Mouse (Mus musculus) urinary bladder, postnatal 4 days (tissue): ENCODE data around the gene Fndc7.
"Not testable (repeated sequence)": the region's sequence is repeated elsewhere in the genome, so short reads cannot be mapped to it uniquely, and the experiment has no call there.

Experiments
- DNase-seq, 2 experiments: peaks; one replicate each; pipeline ENCODE4 v3.0.0; 2021 to 2022; ENCODE audit warnings: low spot score in 2 of 2

Gene Fndc7

DNA sequence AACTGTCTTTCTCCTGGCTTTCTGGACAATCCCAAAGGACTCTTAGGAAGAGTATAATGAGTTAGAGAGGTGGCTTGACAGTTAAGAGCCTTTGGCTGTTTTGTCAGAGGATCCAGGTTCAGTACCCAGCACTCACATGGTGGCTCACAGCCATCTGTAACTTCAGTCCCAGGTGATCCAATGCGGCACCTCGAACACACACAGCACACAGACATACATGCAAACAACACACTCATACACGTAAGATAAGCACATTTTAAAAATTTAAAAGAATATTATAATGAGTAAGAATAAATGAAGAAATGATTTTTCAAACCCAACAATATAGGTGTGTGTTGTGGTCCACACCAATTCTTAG lies 2.2 kb downstream of the Fndc7 start:
- DNase-seq = no peak

DNA sequence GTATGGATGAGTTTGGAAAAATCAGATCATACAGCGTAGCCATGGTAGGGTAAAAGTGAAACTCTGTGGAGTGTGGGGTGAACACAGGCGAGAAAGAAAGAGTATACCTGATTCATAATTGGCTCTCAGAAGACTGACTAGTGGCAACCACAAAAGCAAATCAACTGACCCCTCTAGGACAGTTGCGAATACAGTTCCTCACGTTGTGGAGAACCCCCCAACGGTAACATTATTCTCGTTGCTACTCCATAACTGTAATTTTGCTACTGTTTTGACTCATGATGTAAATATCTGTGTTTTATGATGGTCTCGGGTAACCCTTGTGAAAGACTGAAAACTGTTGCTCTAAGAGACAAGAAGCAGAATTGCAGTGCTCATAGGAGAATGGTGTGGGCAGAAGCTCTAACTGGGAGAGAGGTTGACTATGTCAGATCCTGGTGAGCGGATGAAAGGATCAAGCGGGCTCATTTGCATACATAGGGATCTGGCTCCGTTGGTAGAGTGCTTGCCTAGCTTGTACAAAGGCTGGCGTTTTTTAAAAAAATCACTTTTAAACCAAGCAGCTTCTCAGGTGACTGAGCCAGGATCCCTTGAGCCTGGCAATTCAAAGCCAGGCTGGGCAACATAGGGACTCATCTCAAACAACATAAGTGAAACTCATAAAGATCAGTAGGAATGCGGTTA lies 2.7 kb downstream of the Fndc7 start:
- no peak for DNase-seq

DNA sequence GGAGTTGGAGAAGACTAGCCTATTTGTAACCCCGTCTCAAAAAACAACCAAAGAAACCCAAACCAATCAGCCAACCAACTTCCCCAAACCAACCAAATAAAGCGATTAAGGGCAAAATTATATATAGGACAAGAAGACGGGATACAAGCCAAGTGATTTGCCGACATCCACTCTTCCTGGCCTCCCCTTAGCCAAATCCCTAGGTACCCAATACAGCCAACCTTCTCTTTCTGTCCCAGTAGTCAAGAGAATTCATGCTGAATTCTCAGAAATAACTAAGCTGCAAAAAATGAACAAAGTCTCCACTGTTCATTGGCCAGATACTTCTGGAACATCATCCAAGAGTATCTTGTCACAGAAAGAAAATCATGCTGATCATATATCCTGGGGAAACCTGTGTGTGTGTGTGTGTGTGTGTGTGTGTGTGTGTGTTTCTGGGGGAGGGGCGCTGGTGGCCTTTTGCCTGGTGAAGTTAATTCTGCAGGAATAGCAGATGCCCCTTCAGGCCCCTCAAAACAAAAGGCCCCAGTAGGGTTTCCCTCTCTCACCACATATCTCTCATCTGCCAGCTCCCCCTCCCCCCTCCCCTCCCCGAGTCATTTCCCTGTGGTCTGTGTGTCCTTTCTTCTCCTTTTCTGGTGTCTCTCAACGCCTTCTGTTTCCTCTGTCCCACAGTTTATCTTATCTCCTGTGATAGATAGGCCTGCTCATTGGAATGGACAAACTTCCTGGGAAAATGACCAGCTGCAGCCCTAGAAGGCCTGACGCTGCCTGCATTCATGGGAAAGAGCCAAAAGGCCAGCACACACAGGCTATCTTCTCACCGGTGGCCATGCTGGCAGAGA lies 3.9 kb downstream of the Fndc7 start:
- DNase-seq = no peak

DNA sequence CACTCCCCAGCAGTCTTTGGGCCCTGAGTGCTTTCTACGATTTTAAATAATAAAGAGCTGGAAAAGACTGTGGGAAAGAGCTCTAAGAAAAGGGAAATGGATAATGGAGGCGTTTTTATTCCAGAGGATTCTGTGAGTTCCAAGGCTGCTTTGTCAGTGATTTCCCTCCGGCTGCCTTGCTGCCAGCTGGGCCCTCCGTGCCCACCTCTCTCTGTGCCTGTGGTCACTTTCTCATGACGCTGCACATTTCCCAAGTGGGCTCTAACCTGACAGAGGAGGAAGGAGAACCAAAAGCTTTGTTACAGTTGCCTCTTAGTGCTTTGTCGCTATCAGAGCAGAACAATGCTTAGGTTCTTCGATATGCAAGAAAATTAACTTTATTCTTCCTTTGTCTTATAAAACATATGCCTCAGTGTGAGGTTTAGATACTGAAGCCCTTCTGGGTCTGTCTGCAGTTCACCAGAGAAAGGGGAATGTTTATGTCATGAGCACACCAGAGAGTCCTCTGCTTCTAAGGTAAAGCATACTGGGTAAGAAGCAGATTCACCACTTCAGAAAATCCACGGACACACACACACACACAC lies 5.0 kb downstream of the Fndc7 start:
- no peak for DNase-seq

DNA sequence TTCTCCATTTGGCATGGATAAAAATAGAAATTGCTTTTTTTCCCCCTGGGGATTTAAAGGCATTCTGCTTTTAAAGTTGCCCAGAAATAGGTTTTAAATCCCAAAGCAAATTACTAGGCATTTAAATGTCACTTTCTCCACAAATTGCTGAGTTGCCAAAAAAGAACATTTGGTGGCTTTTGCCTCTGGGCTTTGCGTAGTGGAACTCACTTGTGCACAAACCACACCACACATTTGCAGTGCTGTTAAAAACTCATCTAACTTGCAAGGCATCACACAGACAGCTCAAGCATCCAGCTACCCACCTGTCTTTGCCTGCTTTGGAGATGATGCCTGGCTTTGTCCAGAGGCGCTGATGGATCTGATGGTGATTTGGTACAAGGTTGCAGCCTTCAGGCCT lies 6.7 kb downstream of the Fndc7 start:
- no peak for DNase-seq

DNA sequence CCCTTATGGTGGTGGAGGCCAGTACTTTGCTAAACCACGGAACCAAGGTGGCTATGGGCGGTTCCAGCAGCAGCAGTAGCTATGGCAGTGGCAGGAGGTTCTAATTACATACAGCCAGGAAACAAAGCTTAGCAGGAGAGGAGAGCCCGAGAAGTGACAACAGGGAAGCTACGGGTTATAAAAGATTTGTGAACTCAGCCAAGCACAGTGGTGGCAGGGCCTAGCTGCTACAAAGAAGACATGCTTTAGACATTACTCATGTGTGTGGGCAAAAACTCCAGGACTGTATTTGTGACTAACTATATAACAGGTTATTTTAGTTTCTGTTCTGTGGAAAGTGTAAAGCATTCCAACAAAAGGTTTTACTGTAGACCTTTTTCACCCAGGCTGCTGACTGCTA lies 7.9 kb downstream of the Fndc7 start:
- not testable (repeated sequence) for DNase-seq

DNA sequence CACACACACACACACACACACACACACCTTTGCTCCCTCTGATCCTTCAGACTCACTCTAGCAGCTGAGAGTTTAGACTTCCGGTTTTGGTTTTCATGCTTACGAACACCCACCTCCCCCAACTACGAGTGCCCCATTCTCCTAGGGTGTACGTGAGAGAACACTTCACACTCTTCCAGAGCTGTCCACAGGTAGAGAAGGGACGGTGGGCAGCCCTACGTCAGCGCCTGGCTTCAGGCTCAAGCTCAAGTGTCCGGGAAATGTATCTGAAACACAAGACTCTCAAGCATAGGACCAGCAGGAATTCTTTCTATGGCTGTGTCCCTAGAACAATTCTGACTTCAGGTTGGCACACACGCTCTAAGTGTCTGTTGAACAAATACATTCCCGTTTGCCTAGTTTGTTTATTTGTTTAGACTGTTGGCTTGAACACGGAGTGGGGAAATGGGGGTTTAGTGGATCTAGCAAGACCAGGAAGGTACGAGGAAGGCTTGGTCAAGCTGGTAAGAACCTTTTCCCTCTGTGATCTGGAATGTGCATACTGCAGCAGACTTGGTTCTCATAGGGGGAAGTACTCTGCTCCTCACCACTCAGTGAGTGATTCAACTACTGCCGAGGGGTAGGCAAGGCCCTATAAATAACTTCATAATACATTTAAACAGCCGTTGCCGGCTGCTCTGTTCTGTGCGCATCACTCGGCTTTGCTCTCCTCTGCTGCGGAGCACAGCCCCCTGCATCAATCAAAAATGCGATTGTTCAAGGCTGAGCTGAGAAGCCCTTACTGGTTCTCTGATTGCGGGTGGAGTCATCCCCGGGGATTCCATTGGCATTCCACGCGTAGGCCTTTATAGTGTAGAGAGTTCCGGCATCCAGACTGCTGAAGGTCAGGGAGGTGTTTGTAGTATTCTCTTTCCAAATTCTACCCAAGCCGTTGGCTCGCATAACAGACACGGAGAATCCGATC lies 9.0 kb downstream of the Fndc7 start:
- DNase-seq = peak in 1 of 2 experiments; percentile 33

DNA sequence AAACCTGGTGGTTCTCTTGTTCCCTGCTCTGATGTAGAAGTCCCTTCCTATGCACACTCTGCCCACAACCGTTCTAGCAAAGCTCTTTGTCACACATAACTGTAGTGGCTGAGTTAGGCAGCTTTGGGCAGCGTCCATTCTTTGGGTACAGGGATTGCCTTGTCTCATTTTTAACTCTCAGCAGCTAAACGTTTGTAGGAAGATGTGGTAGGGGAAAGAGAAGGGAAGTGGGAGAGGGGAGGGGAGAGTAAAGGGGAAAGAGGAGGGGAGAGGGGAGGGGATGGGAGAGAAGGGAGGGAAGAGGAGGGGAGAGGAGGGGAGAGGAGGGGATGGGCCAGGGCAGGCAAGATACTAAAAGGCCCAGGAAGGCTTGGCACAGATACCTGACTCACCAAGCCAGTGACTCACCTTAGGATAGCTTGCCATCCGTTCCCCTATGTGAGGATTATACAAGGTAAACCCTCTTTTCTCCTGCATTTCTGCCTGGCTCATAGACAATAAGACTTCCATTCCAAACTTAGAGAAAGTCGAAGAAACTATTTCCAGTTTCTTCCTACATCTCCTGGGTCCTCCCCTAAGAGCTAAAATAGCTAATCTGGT lies 9.9 kb downstream of the Fndc7 start:
- DNase-seq = no peak

DNA sequence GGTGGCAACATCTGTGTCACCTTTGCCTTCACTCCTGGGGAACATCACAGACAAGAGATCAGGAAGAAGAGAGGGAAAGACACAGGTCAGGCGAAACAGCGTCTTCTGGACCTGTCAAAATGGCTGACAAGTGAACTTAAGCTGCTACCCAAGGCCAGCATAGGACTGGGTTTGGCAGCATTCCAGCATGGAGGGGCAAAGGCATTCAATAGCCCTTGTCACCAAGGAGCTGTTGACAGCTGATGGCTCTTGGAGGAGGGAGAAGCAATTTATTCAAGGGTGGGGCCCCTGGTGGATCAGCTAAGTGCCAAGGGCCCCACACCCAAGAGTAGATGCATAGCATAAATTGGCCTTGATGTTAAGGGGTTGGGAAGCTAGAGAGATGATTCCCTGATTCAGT lies 10.7 kb downstream of the Fndc7 start:
- no peak for DNase-seq

DNA sequence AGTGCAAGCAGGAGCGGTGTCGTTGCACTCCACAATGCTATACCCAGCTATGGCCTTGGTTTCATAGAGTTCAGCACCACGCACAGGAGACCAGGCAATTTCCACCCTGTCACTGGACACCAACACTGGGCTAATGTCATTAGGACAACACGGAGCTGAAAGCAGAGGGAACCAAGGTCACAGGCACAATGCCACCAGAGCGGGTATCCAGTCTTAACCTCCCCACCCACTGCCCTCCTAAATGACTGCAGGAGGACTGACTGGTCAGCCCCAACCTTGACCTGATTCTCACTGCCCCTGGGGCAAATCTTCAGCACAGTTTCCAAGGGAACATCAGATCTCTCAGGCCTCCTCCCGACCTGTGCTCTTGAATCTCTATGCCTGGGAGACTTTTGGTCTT lies 19.2 kb downstream of the Fndc7 start:
- no peak for DNase-seq

DNA sequence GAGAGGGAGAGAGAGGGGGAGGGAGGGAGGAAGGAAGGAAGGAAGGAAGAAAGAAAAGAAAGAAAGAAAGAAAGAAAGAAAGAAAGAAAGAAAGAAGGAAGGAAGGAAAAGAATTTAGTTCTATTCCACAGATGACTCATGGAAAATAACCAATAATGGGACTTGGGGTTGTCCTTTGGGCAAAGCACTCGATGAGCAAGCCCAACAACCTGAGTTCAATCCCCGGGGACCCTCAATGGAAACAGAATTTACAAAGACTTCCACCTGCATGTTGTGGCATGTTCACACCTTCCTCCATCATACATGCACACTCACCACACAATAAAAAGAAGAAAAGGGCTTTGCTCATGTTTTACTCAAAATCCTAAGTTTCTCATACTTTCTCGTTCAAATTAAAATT lies 22.4 kb downstream of the Fndc7 start:
- no peak for DNase-seq

DNA sequence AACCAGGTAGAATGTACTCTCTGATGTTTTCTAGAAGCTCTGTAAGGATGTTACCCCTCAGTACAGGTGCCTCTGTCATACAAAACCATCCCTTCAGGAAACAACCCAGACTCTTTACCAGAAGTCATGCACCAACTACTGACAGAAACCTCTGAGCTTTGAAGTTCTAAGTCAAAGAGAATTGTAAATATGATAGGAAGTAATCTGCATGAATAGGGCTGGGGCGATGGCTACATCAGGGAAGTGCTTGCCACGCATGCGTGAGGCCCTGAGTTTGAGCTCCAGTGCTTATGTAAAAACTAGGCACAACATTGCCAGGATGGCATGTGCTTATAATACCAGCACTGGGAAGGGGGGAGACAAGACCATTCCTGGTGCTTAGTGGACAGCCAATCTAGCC lies 24.1 kb downstream of the Fndc7 start:
- no peak for DNase-seq

DNA sequence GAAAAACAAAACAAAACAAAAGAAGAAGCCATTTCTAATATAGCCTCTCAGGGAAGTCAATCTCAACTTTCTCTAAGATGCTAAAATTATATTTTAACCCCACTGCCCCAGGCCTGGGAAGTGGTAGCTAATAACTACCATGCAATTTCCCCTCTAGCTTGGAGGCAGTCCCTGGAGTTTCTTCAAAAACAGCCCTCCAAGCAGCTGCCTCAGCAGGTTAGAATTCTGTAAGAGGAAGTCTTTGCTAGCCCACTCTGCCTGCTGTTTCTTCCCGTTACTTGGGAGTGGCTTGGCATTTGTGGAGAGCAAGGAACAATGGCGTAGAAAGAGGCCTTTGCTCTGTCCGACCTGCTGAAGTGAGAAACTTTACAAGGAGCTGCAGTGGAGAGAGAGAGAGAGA lies 24.7 kb downstream of the Fndc7 start:
- no peak for DNase-seq

DNA sequence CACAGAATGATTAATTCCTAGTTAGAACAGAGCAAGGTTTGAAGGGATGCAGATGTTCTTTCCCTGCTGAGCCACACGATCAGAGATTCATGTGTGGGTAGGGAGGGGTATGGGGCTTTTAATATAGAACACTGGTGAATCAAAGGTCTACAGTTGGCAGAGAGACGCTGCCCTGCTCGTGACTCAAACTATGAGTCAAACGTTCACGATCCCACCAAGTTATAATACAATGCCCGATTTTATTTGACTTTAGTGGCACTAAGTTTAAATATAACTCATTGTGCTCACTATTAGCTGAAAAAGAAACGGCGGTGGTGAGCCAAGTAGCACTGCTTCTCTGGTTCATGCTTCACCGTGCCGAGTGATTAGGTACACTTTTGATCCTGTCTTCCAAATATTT lies 26.7 kb downstream of the Fndc7 start:
- DNase-seq = no peak

DNA sequence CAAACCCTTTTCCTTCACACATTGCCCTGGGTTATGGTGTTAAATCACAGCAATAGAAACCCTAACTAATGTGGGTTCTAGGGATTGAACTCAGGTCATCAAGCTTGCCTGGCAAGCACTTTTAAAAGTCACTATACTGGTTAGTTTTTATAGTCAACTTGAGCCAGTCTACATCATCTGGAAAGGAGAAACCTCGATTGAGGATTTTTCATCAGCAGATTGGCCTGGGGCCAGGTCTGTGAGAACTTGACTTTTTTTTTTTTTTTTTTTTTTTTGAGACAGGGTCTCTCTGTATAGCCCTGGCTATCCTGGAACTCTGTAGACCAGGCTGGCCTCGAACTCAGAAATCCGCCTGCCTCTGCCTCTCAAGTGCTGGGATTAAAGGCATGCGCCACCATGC lies 27.5 kb downstream of the Fndc7 start:
- DNase-seq = not testable (repeated sequence)

DNA sequence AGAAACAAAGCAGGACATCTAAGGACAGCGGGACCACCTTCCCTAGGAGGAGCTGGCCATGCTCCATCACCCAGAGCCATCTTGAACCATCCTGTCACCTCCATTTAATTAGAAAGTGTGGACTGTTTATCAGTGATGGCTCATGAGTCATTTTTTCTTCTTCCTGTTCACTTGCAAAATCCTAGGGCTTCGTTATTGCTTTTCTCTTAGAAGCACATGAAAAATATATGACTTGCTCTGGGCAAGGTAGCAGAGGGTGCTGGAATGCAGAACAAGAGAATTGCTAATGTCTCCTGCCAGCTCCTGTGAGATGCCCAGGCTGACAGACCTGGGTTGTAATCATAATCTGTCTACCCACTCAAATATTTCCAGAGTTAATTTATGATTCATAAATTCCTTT lies 29.0 kb downstream of the Fndc7 start:
- no peak for DNase-seq

DNA sequence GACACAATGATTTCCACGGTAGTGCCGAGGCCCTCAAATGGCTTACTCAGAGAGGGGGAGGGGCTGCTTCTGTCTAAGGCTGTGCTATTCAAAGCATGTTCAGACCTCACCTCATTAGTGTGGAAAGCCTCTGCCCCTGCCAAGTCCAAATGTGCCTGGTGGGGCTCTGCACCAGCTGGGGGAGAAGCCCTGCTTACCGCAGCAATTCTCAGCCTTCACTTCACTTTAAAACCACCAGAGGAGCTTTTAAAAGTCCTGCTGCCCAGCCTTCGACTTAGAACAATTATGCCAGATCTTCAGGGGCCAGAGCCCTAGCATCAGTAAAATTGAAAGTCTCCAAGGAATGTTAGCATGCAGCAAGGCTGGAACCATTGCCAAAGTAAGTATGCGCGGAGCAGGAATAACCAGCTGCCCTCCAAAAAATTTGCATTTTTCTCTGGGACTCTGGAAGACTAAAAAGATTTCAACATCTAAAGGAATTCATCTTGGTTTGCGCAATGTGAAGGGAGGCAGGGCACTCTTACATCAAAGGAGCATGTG lies 31.5 kb downstream of the Fndc7 start:
- DNase-seq = peak in 1 of 2 experiments; percentile 49

DNA sequence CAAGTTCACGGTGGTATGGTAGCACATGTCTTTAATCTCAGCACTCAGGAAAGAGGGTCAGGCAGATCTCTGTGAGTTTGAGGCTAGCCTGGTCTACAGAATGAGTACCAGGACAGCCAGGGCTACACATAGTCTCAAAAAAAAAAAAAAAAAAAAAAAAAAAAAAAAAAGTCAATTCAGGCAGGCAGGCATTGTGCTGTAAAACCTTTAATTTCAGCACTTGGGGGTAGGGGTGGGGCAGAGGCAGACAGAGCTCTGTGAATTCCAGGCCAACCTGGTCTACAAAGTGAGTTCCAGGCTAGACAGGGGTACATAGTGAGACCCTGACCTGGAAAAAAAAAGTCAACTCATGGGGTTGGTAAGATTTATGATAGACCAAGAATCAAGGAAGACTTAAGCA lies 32.1 kb downstream of the Fndc7 start:
- no peak for DNase-seq

DNA sequence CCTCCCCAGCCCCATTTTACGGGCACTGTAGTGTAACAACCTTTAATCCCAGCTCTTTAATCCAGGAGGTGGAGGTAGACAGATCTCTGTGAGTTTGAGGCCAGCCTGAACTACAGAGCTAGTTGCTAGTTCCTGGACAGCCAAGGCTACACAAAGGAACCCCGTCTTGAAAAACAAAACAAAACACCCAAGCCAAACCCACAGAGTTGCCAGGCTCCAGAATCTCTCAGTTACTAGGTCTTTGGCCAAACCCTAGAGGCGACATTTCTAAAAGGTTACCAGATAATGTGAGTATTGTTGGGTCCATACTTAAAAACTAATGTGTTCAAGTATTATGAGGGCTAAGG lies 32.7 kb downstream of the Fndc7 start:
- no peak for DNase-seq

DNA sequence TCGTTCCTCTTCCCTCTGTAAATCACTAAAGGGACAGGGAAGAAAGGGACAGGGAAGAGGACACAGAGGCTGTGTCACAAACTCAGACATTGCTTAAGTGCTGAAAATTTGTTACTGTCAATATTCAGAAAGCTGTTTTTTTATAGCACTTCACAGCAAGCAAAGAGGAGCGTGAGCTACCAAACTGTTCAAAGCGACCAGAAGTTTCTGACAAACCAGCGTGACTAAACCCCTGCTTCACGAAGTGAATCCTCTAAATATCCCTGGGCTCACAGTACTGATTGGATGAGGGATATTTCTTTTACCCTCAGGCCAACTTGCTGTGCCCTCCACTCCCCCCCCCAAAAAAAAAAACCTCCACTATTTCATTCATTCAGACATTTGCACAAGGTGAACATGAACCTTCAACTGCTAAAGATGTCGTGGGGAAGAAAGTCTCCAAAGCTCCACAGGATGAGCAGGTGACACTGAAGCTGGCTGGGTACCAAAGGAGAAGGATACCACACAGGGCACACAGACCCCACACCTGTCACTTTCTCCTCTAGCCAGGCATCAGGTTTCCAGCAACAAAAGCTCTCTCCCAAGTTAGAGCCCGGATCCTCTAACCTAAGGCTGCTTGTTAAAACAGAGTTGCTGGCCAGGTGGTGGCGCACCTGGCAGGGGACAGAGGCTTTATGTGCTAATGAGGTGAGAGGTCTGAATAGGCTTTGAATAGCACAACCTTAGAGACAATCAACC lies 33.3 kb downstream of the Fndc7 start:
- no peak for DNase-seq

DNA sequence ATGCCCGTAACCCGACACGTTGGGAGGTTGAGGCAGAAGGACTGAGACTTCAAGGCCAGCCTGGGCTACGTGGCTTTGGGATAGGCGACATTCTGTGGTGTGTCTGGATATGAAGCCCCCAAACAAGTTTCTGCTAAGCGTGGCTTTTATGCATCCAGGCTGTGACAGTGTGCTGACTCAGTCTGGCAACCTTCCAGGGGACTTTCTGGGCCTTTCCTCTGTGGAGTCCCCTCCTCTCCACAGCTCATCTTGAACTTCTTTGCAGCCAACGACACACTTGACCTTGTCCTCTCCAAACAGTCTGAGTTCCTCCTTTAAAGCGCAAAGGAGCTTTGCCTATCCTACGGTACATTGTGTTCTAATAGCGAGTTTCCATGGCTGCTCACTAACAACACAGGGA lies 33.9 kb downstream of the Fndc7 start:
- DNase-seq = peak in 1 of 2 experiments; percentile 53
